Mouse (Mus musculus): ENCODE measurements around the gene Gm28036. TPM values are rescaled to one million over a fixed set of nuclear protein-coding genes. Genes with fewer than 3 reads are reported as not detected.
A peak's percentile ranks its signal among the peaks of the same experiment; 100 is the strongest.

Gene Gm28036
- polyA plus RNA-seq (2015; fragmentation: Nextera tagmentation; extraction: Ambion mirVana): 12.3 and 19.8 TPM in 2 replicates

GRCm38 (mm10) chr2:156126992-156127391 is at the start of gene Gm28036:
Gm28036 (minus strand) TSS chr2:156127092.
- Histone ChIP-seq H3K27me3 (ENCODE audit: control insufficient read depth, insufficient read depth, low read length) (no peaks in the 10 kb centered on the region), H3K4me1 (ENCODE audit: control insufficient read depth, insufficient read depth, low read length) (no peaks in the 10 kb centered on the region), H3K9me3 (replicated peaks; ENCODE audit: control insufficient read depth, low read length) (no peaks in the 10 kb centered on the region), H3K4me3 (replicated peaks; ENCODE audit: low read length) (no peak within 1 kb of the TSS), H3K36me3 (ENCODE audit: control insufficient read depth, insufficient read depth, low read length) (peaks cover 12% of the 10 kb centered on the region; the same call in 1 of the 2 replicates), H3K4me2 (ENCODE audit: low read depth, low read length) (no peak within 1 kb of the TSS), H3K9ac (ENCODE audit: low read length) (no peak within 1 kb of the TSS), H3K27ac (ENCODE audit: low read length) (no peak within 1 kb of the TSS)
- 93% methylated on average over 5 of the region's 5 CpGs for WGBS
- no peak for ATAC-seq (ENCODE audit: insufficient read depth, low FRiP score)

GRCm38 (mm10) chr2:156166557-156166956 is 39.7 kb upstream of the Gm28036 start:
- Histone ChIP-seq H3K9me3 (replicated peaks; ENCODE audit: control insufficient read depth, low read length) (no peaks in the 10 kb centered on the region), H3K4me1 (ENCODE audit: control insufficient read depth, insufficient read depth, low read length) (no peaks in the 10 kb centered on the region), H3K9ac (ENCODE audit: low read length) (no peak overlapping the region), H3K27me3 (ENCODE audit: control insufficient read depth, insufficient read depth, low read length) (no peaks in the 10 kb centered on the region), H3K4me2 (ENCODE audit: low read depth, low read length) (no peak overlapping the region), H3K4me3 (replicated peaks; ENCODE audit: low read length) (no peak overlapping the region), H3K36me3 (ENCODE audit: control insufficient read depth, insufficient read depth, low read length) (peaks cover 34% of the 10 kb centered on the region), H3K27ac (ENCODE audit: low read length) (no peak overlapping the region)
- no peak for ATAC-seq (ENCODE audit: insufficient read depth, low FRiP score)
- 90% methylated on average over 5 of the region's 5 CpGs for WGBS

GRCm38 (mm10) chr2:156165478-156165877 is 38.6 kb upstream of the Gm28036 start:
- WGBS: 90% methylated on average over 1 of the region's 1 CpGs
- peaks cover 38% of the 10 kb centered on the region for H3K36me3 ChIP-seq (ENCODE audit: control insufficient read depth, insufficient read depth, low read length)

GRCm38 (mm10) chr2:156151538-156151937 is 24.6 kb upstream of the Gm28036 start:
- Histone ChIP-seq H3K4me3 (replicated peaks; ENCODE audit: low read length) (no peak overlapping the region), H3K27ac (ENCODE audit: low read length) (no peak overlapping the region), H3K4me1 (ENCODE audit: control insufficient read depth, insufficient read depth, low read length) (no peaks in the 10 kb centered on the region), H3K9ac (ENCODE audit: low read length) (no peak overlapping the region), H3K36me3 (ENCODE audit: control insufficient read depth, insufficient read depth, low read length) (peaks cover 24% of the 10 kb centered on the region), H3K4me2 (ENCODE audit: low read depth, low read length) (no peak overlapping the region), H3K27me3 (ENCODE audit: control insufficient read depth, insufficient read depth, low read length) (no peaks in the 10 kb centered on the region), H3K9me3 (replicated peaks; ENCODE audit: control insufficient read depth, low read length) (no peaks in the 10 kb centered on the region)
- no peak for ATAC-seq (ENCODE audit: insufficient read depth, low FRiP score)

More at GRCm38 (mm10) chr2:156165478-156165877, 38.6 kb upstream of the Gm28036 start:
- no peak overlapping the region for H3K4me3 ChIP-seq (replicated peaks; ENCODE audit: low read length)
- H3K27ac ChIP-seq (ENCODE audit: low read length): no peak overlapping the region
- H3K9ac ChIP-seq (ENCODE audit: low read length): no peak overlapping the region
- H3K4me1 ChIP-seq (ENCODE audit: control insufficient read depth, insufficient read depth, low read length): no peaks in the 10 kb centered on the region
- H3K9me3 ChIP-seq (replicated peaks; ENCODE audit: control insufficient read depth, low read length): no peaks in the 10 kb centered on the region
- H3K4me2 ChIP-seq (ENCODE audit: low read depth, low read length): no peak overlapping the region
- ATAC-seq (ENCODE audit: insufficient read depth, low FRiP score): no peak
- H3K27me3 ChIP-seq (ENCODE audit: control insufficient read depth, insufficient read depth, low read length): no peaks in the 10 kb centered on the region

GRCm38 (mm10) chr2:156147316-156147915 is 20.5 kb upstream of the Gm28036 start:
- no peaks in the 10 kb centered on the region for H3K27me3 ChIP-seq (ENCODE audit: control insufficient read depth, insufficient read depth, low read length)
- H3K9ac ChIP-seq (ENCODE audit: low read length): no peak overlapping the region
- WGBS: 78% methylated on average over 3 of the region's 3 CpGs
- no peak overlapping the region for H3K4me2 ChIP-seq (ENCODE audit: low read depth, low read length)
- H3K9me3 ChIP-seq (replicated peaks; ENCODE audit: control insufficient read depth, low read length): no peaks in the 10 kb centered on the region
- peaks cover 9% of the 10 kb centered on the region for H3K4me1 ChIP-seq (ENCODE audit: control insufficient read depth, insufficient read depth, low read length)
- no peak overlapping the region for H3K27ac ChIP-seq (ENCODE audit: low read length)
- H3K4me3 ChIP-seq (replicated peaks; ENCODE audit: low read length): no peak overlapping the region
- peaks cover 9% of the 10 kb centered on the region for H3K36me3 ChIP-seq (ENCODE audit: control insufficient read depth, insufficient read depth, low read length)
- ATAC-seq (ENCODE audit: insufficient read depth, low FRiP score): no peak

- H3K4me3 ChIP-seq (replicated peaks; ENCODE audit: low read length): no peak overlapping the region
- no peak overlapping the region for H3K27ac ChIP-seq (ENCODE audit: low read length)
- no peaks in the 10 kb centered on the region for H3K27me3 ChIP-seq (ENCODE audit: control insufficient read depth, insufficient read depth, low read length)
- peaks cover 9% of the 10 kb centered on the region for H3K36me3 ChIP-seq (ENCODE audit: control insufficient read depth, insufficient read depth, low read length)
- no peak for ATAC-seq (ENCODE audit: insufficient read depth, low FRiP score)
- no peak overlapping the region for H3K4me2 ChIP-seq (ENCODE audit: low read depth, low read length)
- H3K9ac ChIP-seq (ENCODE audit: low read length): no peak overlapping the region
- peaks cover 9% of the 10 kb centered on the region for H3K4me1 ChIP-seq (ENCODE audit: control insufficient read depth, insufficient read depth, low read length)
- no peaks in the 10 kb centered on the region for H3K9me3 ChIP-seq (replicated peaks; ENCODE audit: control insufficient read depth, low read length)
- WGBS: 57% methylated on average over 5 of the region's 5 CpGs
These were observed 19.5 kb upstream of the Gm28036 start for GRCm38 (mm10) chr2:156146272-156146989.

GRCm38 (mm10) chr2:156145486-156146130 is 18.7 kb upstream of the Gm28036 start:
- peak overlapping the region; percentile 79 for H3K4me2 ChIP-seq (ENCODE audit: low read depth, low read length)
- no peaks in the 10 kb centered on the region for H3K9me3 ChIP-seq (replicated peaks; ENCODE audit: control insufficient read depth, low read length)
- ATAC-seq (ENCODE audit: insufficient read depth, low FRiP score): no peak
- no peak overlapping the region for H3K9ac ChIP-seq (ENCODE audit: low read length)
- peaks cover 9% of the 10 kb centered on the region for H3K4me1 ChIP-seq (ENCODE audit: control insufficient read depth, insufficient read depth, low read length)
- 55% methylated on average over 11 of the region's 11 CpGs for WGBS
- peaks cover 9% of the 10 kb centered on the region for H3K36me3 ChIP-seq (ENCODE audit: control insufficient read depth, insufficient read depth, low read length)
- H3K4me3 ChIP-seq (replicated peaks; ENCODE audit: low read length): peak overlapping the region; percentile 89
- H3K27me3 ChIP-seq (ENCODE audit: control insufficient read depth, insufficient read depth, low read length): no peaks in the 10 kb centered on the region
- no peak overlapping the region for H3K27ac ChIP-seq (ENCODE audit: low read length)

- Histone ChIP-seq H3K27me3 (ENCODE audit: control insufficient read depth, insufficient read depth, low read length) (no peaks in the 10 kb centered on the region), H3K9ac (ENCODE audit: low read length) (peak within 1 kb of the TSS; percentile 92), H3K36me3 (ENCODE audit: control insufficient read depth, insufficient read depth, low read length) (peaks cover 9% of the 10 kb centered on the region), H3K4me2 (ENCODE audit: low read depth, low read length) (peak within 1 kb of the TSS; percentile 79), H3K9me3 (replicated peaks; ENCODE audit: control insufficient read depth, low read length) (no peaks in the 10 kb centered on the region), H3K4me1 (ENCODE audit: control insufficient read depth, insufficient read depth, low read length) (peaks cover 9% of the 10 kb centered on the region), H3K4me3 (replicated peaks; ENCODE audit: low read length) (peak within 1 kb of the TSS; percentile 89), H3K27ac (ENCODE audit: low read length) (peak within 1 kb of the TSS; percentile 94)
- under 1% methylated on average over 70 of the region's 70 CpGs for WGBS
- peak; percentile 95 for ATAC-seq (ENCODE audit: insufficient read depth, low FRiP score)
These were observed 17.2 kb upstream of the Gm28036 start, which contains the start of the genes Romo1 and Nfs1 for GRCm38 (mm10) chr2:156143953-156144724. Romo1 (plus strand) TSS chr2:156144039. Nfs1 (minus strand) TSS chr2:156144186.

Data from stomach, embryonic 16.5 days (tissue).